Mouse (Mus musculus) lung, adult 2 months (tissue): ENCODE measurements around the gene Lce3e.

Experiments
- CTCF ChIP-seq: fragments of 200-500 bp; IDR thresholded peaks from 2 replicates; pipeline ENCODE4 v1.5.1; 2011; ENCODE audit warnings: mild to moderate bottlenecking, low read length, control low read depth; ENCODE audit not compliant: insufficient read depth
- POLR2A ChIP-seq: fragments of 200-500 bp; IDR thresholded peaks from 2 replicates; pipeline ENCODE4 v1.6.1; 2011; ENCODE audit warnings: low read depth, mild to moderate bottlenecking, control low read depth, low read length, borderline replicate concordance; ENCODE audit errors: extremely low read depth

DNA sequence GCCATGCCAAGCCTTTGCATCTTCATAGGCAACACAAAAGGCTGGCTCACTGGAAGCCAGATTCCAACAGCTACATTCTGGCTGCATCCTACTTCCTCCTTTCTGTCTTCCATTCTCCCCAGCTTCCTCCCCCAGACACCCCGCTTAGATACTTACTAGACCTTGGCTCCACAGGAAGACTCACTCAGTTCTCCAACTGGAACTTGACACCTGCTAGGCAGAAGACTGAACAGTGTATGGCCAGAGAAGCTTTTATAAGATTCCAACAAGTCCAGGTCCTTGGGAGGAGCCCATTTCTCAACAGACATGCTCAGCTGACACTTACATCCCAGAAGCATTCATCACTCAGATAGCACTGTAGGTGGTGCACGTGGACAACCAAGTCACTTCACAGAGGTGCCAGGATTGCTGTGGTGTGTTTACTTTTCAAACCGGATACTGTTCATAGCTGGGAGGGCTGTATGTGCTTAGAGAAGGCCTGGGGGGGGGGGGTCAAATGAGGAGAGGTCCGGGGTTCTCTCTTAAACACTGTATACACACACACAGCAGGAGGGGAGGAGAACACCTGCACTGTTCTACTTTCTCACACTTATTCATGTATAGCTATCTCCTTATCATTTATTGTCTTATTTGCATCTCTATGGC is 48.7 kb downstream of the Lce3e start, which contains the start of gene Crct1:
- TF ChIP-seq CTCF (no peak), POLR2A (no peak)
